Mouse (Mus musculus) stomach, postnatal 0 days (tissue): ENCODE measurements around the gene Gtf2b. TPM values are rescaled to one million over a fixed set of nuclear protein-coding genes. Genes with fewer than 3 reads are reported as not detected.

Experiments
- ATAC-seq: fragments of 200-750 bp; cut with Nextera tagmentation; 2 replicates; pipeline ENCODE4 v1.8.0; 2017; ENCODE audit not compliant: low FRiP score, low TSS enrichment
- DNase-seq: peaks from one replicate; pipeline ENCODE4 v3.0.0-alpha.2; 2016; ENCODE audit warnings: low spot score
- H3K27ac ChIP-seq: fragments of 300-500 bp; sonication (generic); replicated peaks from 2 replicates; pipeline ENCODE4 v1.5.1; 2014; ENCODE audit warnings: mild to moderate bottlenecking, control low read depth
- H3K27me3 ChIP-seq: fragments of 300-500 bp; sonication (generic); 2 replicates; pipeline ENCODE4 v1.6.1; 2014; ENCODE audit warnings: low read length; ENCODE audit not compliant: control insufficient read depth, insufficient read depth
- H3K36me3 ChIP-seq: fragments of 300-500 bp; sonication (generic); 2 replicates; pipeline ENCODE4 v1.6.1; 2014; ENCODE audit warnings: low read length, mixed read lengths; ENCODE audit not compliant: control insufficient read depth, insufficient read depth
- H3K4me1 ChIP-seq: fragments of 300-500 bp; sonication (generic); replicated peaks from 2 replicates; pipeline ENCODE4 v1.6.1; 2014; ENCODE audit warnings: antibody characterized with exemption; ENCODE audit not compliant: control insufficient read depth, insufficient read depth
- H3K4me2 ChIP-seq: fragments of 300-500 bp; sonication (generic); replicated peaks from 2 replicates; pipeline ENCODE4 v1.6.1; 2014; ENCODE audit warnings: low read depth, mild to moderate bottlenecking, control low read depth, moderate library complexity
- H3K4me3 ChIP-seq: fragments of 300-500 bp; sonication (generic); 2 replicates; pipeline ENCODE4 v1.5.1; 2014; ENCODE audit warnings: low read depth, low read length, control low read depth
- H3K9ac ChIP-seq: fragments of 300-500 bp; sonication (generic); 2 replicates; pipeline ENCODE4 v1.6.1; 2014; ENCODE audit warnings: mild to moderate bottlenecking, low read length, control low read depth, mixed read lengths
- H3K9me3 ChIP-seq: fragments of 300-500 bp; sonication (generic); 2 replicates; pipeline ENCODE4 v1.6.1; 2016; ENCODE audit warnings: low read length; ENCODE audit not compliant: control insufficient read depth
- CTCF ChIP-seq: IDR thresholded peaks from 2 replicates; pipeline ENCODE4 v1.5.1; 2016; ENCODE audit warnings: antibody characterized with exemption, low read depth, mild to moderate bottlenecking, moderate library complexity
- EP300 ChIP-seq: optimal IDR thresholded peaks from 2 replicates; pipeline ENCODE3; 2016; ENCODE audit warnings: antibody characterized with exemption
- WGBS: fragments of 180-500 bp; shearing (Covaris S2); extraction: QIAGEN DNeasy Blood & Tissue Kit; methylation state at CpG from one replicate; pipeline ENCODE4 v1.1.7; 2014; 5-methylcytosine and 5-hydroxymethylcytosine counted together
- polyA plus RNA-seq: library from polyadenylated mRNA; unstranded; fragments of >200 nt; fragmentation: Nextera tagmentation; extraction: Ambion mirVana; gene quantifications from 2 replicates; pipeline ENCODE4 v1.2.1, GENCODE M21; 2015

Gtf2b gene
- polyA plus RNA-seq, 1 experiment from 2014 or later: 52.8 TPM

DNA sequence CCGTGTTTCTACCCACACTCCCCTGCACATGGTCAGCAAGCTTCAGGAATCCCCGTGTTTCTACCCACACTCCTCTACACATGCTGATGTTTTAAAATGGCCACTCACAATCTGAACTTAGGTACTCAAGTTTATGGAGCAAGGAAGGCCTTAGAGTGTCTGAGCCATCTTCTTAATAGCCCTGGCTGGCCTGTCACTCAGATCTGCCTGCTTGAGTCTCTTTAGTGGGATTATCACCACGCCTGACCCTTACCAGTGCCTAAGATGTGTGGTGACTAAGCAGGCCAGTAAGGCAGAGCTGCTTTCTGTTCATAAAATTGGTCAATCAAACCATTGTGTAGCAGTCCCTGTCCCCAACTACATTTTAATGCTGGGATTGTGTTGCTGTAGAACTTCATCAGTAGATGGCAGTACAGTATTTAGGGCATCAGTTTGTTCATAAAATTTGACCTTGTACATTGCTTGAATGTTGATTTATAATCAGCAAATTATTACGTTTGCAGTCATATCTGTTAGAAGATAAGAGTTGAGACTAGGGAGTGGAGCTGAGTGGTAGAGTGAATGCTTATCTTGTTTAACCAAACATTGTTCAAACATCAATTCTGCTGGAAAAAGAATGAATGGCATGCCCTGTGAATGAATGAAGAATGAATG lies 8.8 kb downstream of the Gtf2b start:
- H3K27me3 ChIP-seq: no peaks in the 10 kb centered on the region
- H3K36me3 ChIP-seq: 0 out of 2 replicates have a peak, but pooled peaks cover 2% of the 10 kb centered on the region
- no peaks in the 10 kb centered on the region for H3K4me1 ChIP-seq
- no peak overlapping the region for H3K27ac ChIP-seq
- H3K4me3 ChIP-seq: no peak overlapping the region
- WGBS: 60% methylated on average over 4 of the region's 4 CpGs
- TF ChIP-seq EP300 (no peak), CTCF (peak; percentile 70)
- H3K4me2 ChIP-seq: no peak overlapping the region
- no peak overlapping the region for H3K9ac ChIP-seq
- no peaks in the 10 kb centered on the region for H3K9me3 ChIP-seq
- DNase-seq (no peak), ATAC-seq (peak; percentile 54; the same call in 1 of the 2 replicates)

DNA sequence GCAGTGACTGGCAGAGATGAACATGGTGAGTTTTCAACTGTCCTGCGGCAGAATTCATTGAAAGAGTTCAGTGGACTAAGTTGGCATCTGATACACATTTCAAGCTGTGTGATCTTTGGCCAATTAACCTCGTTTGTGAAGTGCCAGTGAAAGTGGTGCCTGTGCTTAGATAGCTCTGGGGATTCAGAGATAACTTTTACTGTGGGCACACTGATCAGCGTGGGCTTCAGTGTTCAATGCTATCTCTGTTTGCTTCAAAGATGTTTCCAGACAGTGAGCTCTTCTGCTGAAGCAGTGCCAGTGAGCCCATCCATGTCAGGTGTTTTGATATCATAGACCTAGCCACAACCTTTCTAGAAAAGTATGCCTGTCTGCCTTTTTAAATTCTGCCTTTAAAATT lies 12.4 kb downstream of the Gtf2b start:
- ATAC-seq (no peak), DNase-seq (no peak)
- no peaks in the 10 kb centered on the region for H3K9me3 ChIP-seq
- no peak overlapping the region for H3K4me3 ChIP-seq
- H3K4me2 ChIP-seq: no peak overlapping the region
- H3K9ac ChIP-seq: no peak overlapping the region
- H3K27me3 ChIP-seq: no peaks in the 10 kb centered on the region
- H3K36me3 ChIP-seq: peaks cover 10% of the 10 kb centered on the region
- TF ChIP-seq EP300: no peak
- no peak for TF ChIP-seq CTCF
- no peaks in the 10 kb centered on the region for H3K4me1 ChIP-seq
- WGBS: 86% methylated on average over 3 of the region's 3 CpGs
- no peak overlapping the region for H3K27ac ChIP-seq

DNA sequence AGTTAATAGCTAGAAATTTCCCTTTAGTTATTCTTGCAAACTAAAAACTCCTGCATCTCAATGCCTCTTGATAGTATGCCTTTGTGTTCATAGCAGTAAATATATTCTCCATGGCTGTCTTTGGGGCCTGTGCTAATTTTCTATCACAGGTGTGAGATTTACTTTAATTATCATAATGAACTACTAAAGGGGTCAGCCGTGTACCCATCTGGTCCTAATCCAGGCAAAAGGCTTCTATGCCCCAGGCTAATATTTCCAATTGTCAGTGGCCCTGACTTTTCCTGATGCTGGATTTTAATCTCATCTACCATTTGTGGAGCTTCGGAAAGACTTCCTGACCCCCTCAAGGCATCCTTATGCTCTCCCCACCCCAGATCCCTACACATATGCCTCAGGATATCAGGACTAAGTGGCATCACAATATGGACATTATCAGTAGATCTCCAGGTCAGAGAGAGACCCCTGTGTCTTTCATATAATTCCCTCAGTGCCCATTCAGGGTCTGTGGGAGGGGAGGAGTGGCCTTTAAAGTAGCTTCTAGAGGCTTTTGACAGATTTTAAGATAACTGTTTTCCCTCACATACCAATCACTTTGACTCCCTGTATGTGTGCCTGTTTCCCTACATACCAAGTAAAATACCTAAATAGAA lies 21.7 kb downstream of the Gtf2b start:
- Histone ChIP-seq H3K4me3 (no peak overlapping the region), H3K4me1 (no peaks in the 10 kb centered on the region), H3K4me2 (no peak overlapping the region), H3K27ac (no peak overlapping the region), H3K9ac (no peak overlapping the region), H3K36me3 (peaks cover 11% of the 10 kb centered on the region; the same call in 1 of the 2 replicates), H3K9me3 (no peaks in the 10 kb centered on the region), H3K27me3 (no peaks in the 10 kb centered on the region)
- DNase-seq (no peak), ATAC-seq (no peak)
- no peak for TF ChIP-seq EP300
- WGBS: 74% methylated on average over 2 of the region's 2 CpGs

DNA sequence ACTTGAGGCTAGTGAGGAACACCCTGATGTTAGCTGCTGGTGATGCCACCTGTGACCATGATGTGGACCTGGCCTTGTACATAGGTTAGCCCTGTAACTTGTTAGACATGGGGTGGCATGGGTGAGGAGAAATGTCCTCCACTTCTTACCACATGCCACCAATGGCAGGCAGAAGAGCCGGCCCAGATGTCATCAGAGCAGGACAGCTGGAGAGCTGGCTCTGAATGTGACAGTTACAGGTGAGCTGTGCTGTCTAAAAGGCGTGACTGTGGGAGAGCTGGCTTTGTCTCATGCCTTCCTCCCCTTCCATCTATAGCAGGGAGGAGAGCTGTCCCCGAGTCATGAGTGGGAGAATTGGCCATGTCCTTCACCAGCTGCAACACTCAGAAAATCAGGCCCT lies 30.7 kb downstream of the Gtf2b start:
- H3K36me3 ChIP-seq: peaks cover 7% of the 10 kb centered on the region
- 93% methylated on average over 3 of the region's 3 CpGs for WGBS
- TF ChIP-seq CTCF (no peak), EP300 (no peak)

DNA sequence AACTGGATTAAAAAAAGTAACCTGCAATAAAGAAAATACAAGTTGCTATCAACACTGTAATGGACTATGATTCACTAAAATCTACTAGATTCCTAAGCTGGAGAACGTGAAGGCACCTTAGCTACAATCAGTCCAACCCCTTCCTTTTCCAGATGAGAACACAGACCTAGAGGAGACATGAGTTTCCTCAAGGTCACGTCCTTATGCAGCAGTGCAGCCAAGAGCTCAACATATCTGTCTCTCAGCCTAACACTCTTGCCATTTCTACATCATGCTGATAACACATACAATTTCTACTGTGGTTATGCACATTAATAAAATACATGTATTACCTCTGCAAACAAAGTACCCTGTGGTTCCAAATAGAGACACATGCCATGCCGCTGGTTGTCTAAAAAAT lies 46.7 kb downstream of the Gtf2b start:
- no peak overlapping the region for H3K9ac ChIP-seq
- 83% methylated on average over 3 of the region's 3 CpGs for WGBS
- no peaks in the 10 kb centered on the region for H3K9me3 ChIP-seq
- H3K4me1 ChIP-seq: no peaks in the 10 kb centered on the region
- peaks cover 9% of the 10 kb centered on the region for H3K36me3 ChIP-seq
- DNase-seq: no peak
- ATAC-seq: no peak
- H3K4me2 ChIP-seq: no peak overlapping the region
- TF ChIP-seq CTCF (no peak), EP300 (no peak)
- no peak overlapping the region for H3K27ac ChIP-seq
- H3K4me3 ChIP-seq: no peak overlapping the region
- H3K27me3 ChIP-seq: no peaks in the 10 kb centered on the region

More for the DNA sequence above, 30.7 kb downstream of the Gtf2b start:
- no peak overlapping the region for H3K9ac ChIP-seq
- H3K4me3 ChIP-seq: no peak overlapping the region
- no peaks in the 10 kb centered on the region for H3K4me1 ChIP-seq
- H3K9me3 ChIP-seq: no peaks in the 10 kb centered on the region
- no peaks in the 10 kb centered on the region for H3K27me3 ChIP-seq
- ATAC-seq (no peak), DNase-seq (no peak)
- H3K27ac ChIP-seq: no peak overlapping the region
- H3K4me2 ChIP-seq: no peak overlapping the region

DNA sequence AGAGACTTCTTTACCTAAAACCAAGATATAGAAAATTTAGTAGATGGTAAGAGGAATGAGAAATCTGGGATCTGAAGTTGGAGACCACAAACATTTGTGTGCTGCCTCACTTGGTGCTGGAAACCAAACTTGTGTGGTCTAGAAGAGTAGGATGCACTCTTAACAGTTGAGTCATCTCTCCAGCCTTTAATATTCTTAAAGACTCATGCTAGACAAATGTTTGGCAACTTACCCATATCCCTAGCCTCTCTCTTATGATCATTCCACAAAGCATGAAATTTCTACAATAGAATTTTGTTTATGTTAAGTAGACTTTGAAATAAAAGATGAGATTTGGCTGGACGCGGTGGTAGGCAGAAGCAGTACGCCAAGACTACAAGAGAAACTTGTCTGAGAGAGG lies 52.7 kb downstream of the Gtf2b start:
- no peak for ATAC-seq
- H3K4me3 ChIP-seq: no peak overlapping the region
- no peaks in the 10 kb centered on the region for H3K27me3 ChIP-seq
- no peak overlapping the region for H3K4me2 ChIP-seq
- H3K36me3 ChIP-seq: peaks cover 5% of the 10 kb centered on the region; the same call in 1 of the 2 replicates
- no peak for DNase-seq
- TF ChIP-seq CTCF: no peak
- no peak for TF ChIP-seq EP300
- no peaks in the 10 kb centered on the region for H3K9me3 ChIP-seq
- 67% methylated on average over 3 of the region's 3 CpGs for WGBS
- H3K4me1 ChIP-seq: no peaks in the 10 kb centered on the region
- H3K27ac ChIP-seq: no peak overlapping the region
- no peak overlapping the region for H3K9ac ChIP-seq
